Mouse (Mus musculus): ENCODE results near the gene Tnks1bp1. TPM values are rescaled to one million over a fixed set of nuclear protein-coding genes. Genes with fewer than 3 reads are reported as not detected.

Gene Tnks1bp1
- polyA plus RNA-seq (2014; fragmentation: Illumina TruSeq; extraction: RNeasy Lipid Tissue Mini Kit (QIAGEN cat#74804); ENCODE audit: low read depth, low replicate concordance), result 1.1 TPM

GRCm38 (mm10) chr2:85047596-85048167, at the start of gene Tnks1bp1:
TSS of gene Tnks1bp1 (plus strand) at chr2:85048022.

GRCm38 (mm10) chr2:85037047-85038026, 10.5 kb upstream of the Tnks1bp1 start, which contains the start of the genes Ssrp1 and P2rx3:
TSS of gene Ssrp1 (plus strand) at chr2:85037234.
TSS of gene P2rx3 (minus strand) at chr2:85037462.

Other genes starting within 250 kb of the Tnks1bp1 start
- 55.4 TPM for gene Ube2l6, start 249.2 kb upstream of the Tnks1bp1 start, polyA plus RNA-seq (2014; fragmentation: Illumina TruSeq; extraction: RNeasy Lipid Tissue Mini Kit (QIAGEN cat#74804); ENCODE audit: low read depth, low replicate concordance)
- not detected for gene Smtnl1, start 225.4 kb upstream of the Tnks1bp1 start, polyA plus RNA-seq (2014; fragmentation: Illumina TruSeq; extraction: RNeasy Lipid Tissue Mini Kit (QIAGEN cat#74804); ENCODE audit: low read depth, low replicate concordance)
- 5.5 TPM for gene Timm10, start 221.0 kb upstream of the Tnks1bp1 start, polyA plus RNA-seq (2014; fragmentation: Illumina TruSeq; extraction: RNeasy Lipid Tissue Mini Kit (QIAGEN cat#74804); ENCODE audit: low read depth, low replicate concordance)
- 2.0 TPM for gene Slc43a1, start 209.2 kb upstream of the Tnks1bp1 start, polyA plus RNA-seq (2014; fragmentation: Illumina TruSeq; extraction: RNeasy Lipid Tissue Mini Kit (QIAGEN cat#74804); ENCODE audit: low read depth, low replicate concordance)
- gene Rtn4rl2, start 161.3 kb upstream of the Tnks1bp1 start, polyA plus RNA-seq (2014; fragmentation: Illumina TruSeq; extraction: RNeasy Lipid Tissue Mini Kit (QIAGEN cat#74804); ENCODE audit: low read depth, low replicate concordance), result not detected
- 23.9 TPM for gene Slc43a3, start 111.4 kb upstream of the Tnks1bp1 start, polyA plus RNA-seq (2014; fragmentation: Illumina TruSeq; extraction: RNeasy Lipid Tissue Mini Kit (QIAGEN cat#74804); ENCODE audit: low read depth, low replicate concordance)
- gene Prg2, start 67.6 kb upstream of the Tnks1bp1 start, polyA plus RNA-seq (2014; fragmentation: Illumina TruSeq; extraction: RNeasy Lipid Tissue Mini Kit (QIAGEN cat#74804); ENCODE audit: low read depth, low replicate concordance), result not detected
- gene Prg3, start 59.8 kb upstream of the Tnks1bp1 start, polyA plus RNA-seq (2014; fragmentation: Illumina TruSeq; extraction: RNeasy Lipid Tissue Mini Kit (QIAGEN cat#74804); ENCODE audit: low read depth, low replicate concordance), result not detected
- 29.6 TPM for gene Ssrp1, start 10.8 kb upstream of the Tnks1bp1 start, polyA plus RNA-seq (2014; fragmentation: Illumina TruSeq; extraction: RNeasy Lipid Tissue Mini Kit (QIAGEN cat#74804); ENCODE audit: low read depth, low replicate concordance)
- 1.5 TPM for gene P2rx3, start 10.6 kb upstream of the Tnks1bp1 start, polyA plus RNA-seq (2014; fragmentation: Illumina TruSeq; extraction: RNeasy Lipid Tissue Mini Kit (QIAGEN cat#74804); ENCODE audit: low read depth, low replicate concordance)
- not detected for gene Aplnr, start 88.2 kb downstream of the Tnks1bp1 start, polyA plus RNA-seq (2014; fragmentation: Illumina TruSeq; extraction: RNeasy Lipid Tissue Mini Kit (QIAGEN cat#74804); ENCODE audit: low read depth, low replicate concordance)
- not detected for gene Lrrc55, start 149.2 kb downstream of the Tnks1bp1 start, polyA plus RNA-seq (2014; fragmentation: Illumina TruSeq; extraction: RNeasy Lipid Tissue Mini Kit (QIAGEN cat#74804); ENCODE audit: low read depth, low replicate concordance)